Comparison of ENCODE assay signal across 12 mouse cellular contexts in genomic region chr12:108678366-108678765, GRCm38 (mm10). TPM values are rescaled to one million over a fixed set of nuclear protein-coding genes. Genes with fewer than 3 reads are reported as not detected.
"Had no signal": no experiment of that assay in that cellular context is flagged by ENCODE, and none has a peak within 500 bp of the region (broad histone marks: within the 10 kb centered on the region; RNA-seq: fewer than 3 reads in every experiment).

No protein-coding gene starts in this region.

- H3K9ac ChIP-seq: limb, embryonic 15.5 days; liver, embryonic 14.5 days; midbrain, embryonic 12.5 days; neural tube, embryonic 13.5 days; stomach, embryonic 15.5 days had no signal

- H3K4me2 ChIP-seq: limb, embryonic 15.5 days; midbrain, embryonic 12.5 days; neural tube, embryonic 13.5 days; stomach, embryonic 15.5 days had no signal

- H3K27ac ChIP-seq: hindbrain, postnatal 0 days; limb, embryonic 15.5 days; liver, embryonic 14.5 days; midbrain, embryonic 12.5 days; neural tube, embryonic 13.5 days; stomach, embryonic 15.5 days had no signal

- H3K4me3 ChIP-seq: limb, embryonic 15.5 days; midbrain, embryonic 12.5 days; neural tube, embryonic 13.5 days; stomach, embryonic 15.5 days had no signal

- DNase-seq: layer of hippocampus, postnatal 36 days; lung, adult 18-20 months; right cerebral cortex, postnatal 14 days; thymus, postnatal 36 days had no signal

- H3K27me3 ChIP-seq: limb, embryonic 15.5 days; midbrain, embryonic 12.5 days; neural tube, embryonic 13.5 days; stomach, embryonic 15.5 days had no signal

- H3K4me1 ChIP-seq: midbrain, embryonic 12.5 days; neural tube, embryonic 13.5 days; stomach, embryonic 15.5 days had no signal

- ATAC-seq: hindbrain, postnatal 0 days; midbrain, embryonic 16.5 days had no signal

- H3K9me3 ChIP-seq: limb, embryonic 15.5 days; midbrain, embryonic 12.5 days; neural tube, embryonic 13.5 days; stomach, embryonic 15.5 days had no signal

RNA-seq across cellular contexts. Expression of gene Degs2, which starts 23.7 kb away (rescaled TPM):
- polyA plus RNA-seq: spleen, adult 2 months had no signal
